Mouse (Mus musculus) liver, embryonic 11.5 days (tissue): ENCODE data around the gene Nptx2. TPM values are rescaled to one million over a fixed set of nuclear protein-coding genes. Genes with fewer than 3 reads are reported as not detected.

ENCODE experiments used
- ATAC-seq: fragments of 200-750 bp; cut with Nextera tagmentation; replicated peaks from 2 replicates; pipeline ENCODE4 v1.8.0; 2017; ENCODE audit warnings: moderate number of reproducible peaks, mild to moderate bottlenecking, moderate TSS enrichment, moderate library complexity; ENCODE audit not compliant: low FRiP score
- DNase-seq: peaks from one replicate; pipeline ENCODE4 v3.0.0-alpha.2; 2017; ENCODE audit warnings: low spot score
- H3K27ac ChIP-seq: fragments of 300-500 bp; sonication (generic); 2 replicates; pipeline ENCODE4 v1.5.1; 2014; ENCODE audit warnings: mild to moderate bottlenecking, low read depth, low read length, control low read depth
- H3K27me3 ChIP-seq: fragments of 300-500 bp; sonication (generic); replicated peaks from 2 replicates; pipeline ENCODE4 v1.6.1; 2014; ENCODE audit warnings: low read length, mixed read lengths; ENCODE audit not compliant: control insufficient read depth, insufficient read depth
- H3K36me3 ChIP-seq: fragments of 300-500 bp; sonication (generic); 2 replicates; pipeline ENCODE4 v1.6.1; 2014; ENCODE audit warnings: mild to moderate bottlenecking, low read length, moderate library complexity, mixed read lengths; ENCODE audit not compliant: control insufficient read depth, insufficient read depth
- H3K4me1 ChIP-seq: fragments of 300-500 bp; sonication (generic); replicated peaks from 2 replicates; pipeline ENCODE4 v1.6.1; 2014; ENCODE audit warnings: low read length, mixed read lengths; ENCODE audit not compliant: control insufficient read depth, insufficient read depth
- H3K4me2 ChIP-seq: fragments of 300-500 bp; sonication (generic); 2 replicates; pipeline ENCODE4 v1.6.1; 2014; ENCODE audit warnings: mild to moderate bottlenecking, control low read depth, moderate library complexity
- H3K4me3 ChIP-seq: fragments of 300-500 bp; sonication (generic); 2 replicates; pipeline ENCODE4 v1.5.1; 2014; ENCODE audit warnings: low read depth, low read length, control low read depth
- H3K9ac ChIP-seq: fragments of 300-500 bp; sonication (generic); 2 replicates; pipeline ENCODE4 v1.6.1; 2014; ENCODE audit warnings: low read depth, low read length, control low read depth
- H3K9me3 ChIP-seq: fragments of 300-500 bp; sonication (generic); 2 replicates; pipeline ENCODE4 v1.6.1; 2016; ENCODE audit warnings: low read length, inconsistent platforms, mixed read lengths; ENCODE audit not compliant: control insufficient read depth
- WGBS: fragments of 180-500 bp; shearing (Covaris S2); extraction: QIAGEN DNeasy Blood & Tissue Kit; methylation state at CpG from one replicate; pipeline ENCODE4 v1.1.7; 2014; 5-methylcytosine and 5-hydroxymethylcytosine counted together
- polyA plus RNA-seq: library from polyadenylated mRNA; unstranded; fragments of >200 nt; fragmentation: Nextera tagmentation; extraction: Ambion mirVana; gene quantifications from 2 replicates; pipeline ENCODE4 v1.2.1, GENCODE M21; 2014

The Nptx2 gene
- 0.07 TPM in 1 of 2 replicates, not detected in the other for polyA plus RNA-seq

GRCm38 (mm10) chr5:144545653-144546422, at the start of gene Nptx2:
TSS of gene Nptx2 (plus strand) at chr5:144545902.
- peak; percentile 87 for ATAC-seq
- Histone ChIP-seq H3K4me1 (no peaks in the 10 kb centered on the region), H3K36me3 (no peaks in the 10 kb centered on the region), H3K4me2 (peak within 1 kb of the TSS; percentile 55), H3K9me3 (no peaks in the 10 kb centered on the region), H3K9ac (no peak within 1 kb of the TSS), H3K27ac (no peak within 1 kb of the TSS), H3K27me3 (peaks cover 54% of the 10 kb centered on the region), H3K4me3 (peak within 1 kb of the TSS; percentile 28)
- DNase-seq = peak; percentile 60
- 5% methylated on average over 97 of the region's 99 CpGs for WGBS

GRCm38 (mm10) chr5:144496481-144496880, 49.2 kb upstream of the Nptx2 start:
- H3K27me3 ChIP-seq = no peaks in the 10 kb centered on the region
- no peaks in the 10 kb centered on the region for H3K36me3 ChIP-seq
- no peak for DNase-seq
- H3K4me1 ChIP-seq = no peaks in the 10 kb centered on the region
- no peak overlapping the region for H3K27ac ChIP-seq
- no peak overlapping the region for H3K4me3 ChIP-seq
- no peak overlapping the region for H3K4me2 ChIP-seq
- no peaks in the 10 kb centered on the region for H3K9me3 ChIP-seq
- ATAC-seq = no peak
- WGBS = 81% methylated on average over 7 of the region's 7 CpGs
- H3K9ac ChIP-seq = no peak overlapping the region

GRCm38 (mm10) chr5:144504239-144504638, 41.5 kb upstream of the Nptx2 start:
- no peak for DNase-seq
- ATAC-seq = no peak
- Histone ChIP-seq H3K4me2 (no peak overlapping the region), H3K27me3 (no peaks in the 10 kb centered on the region), H3K4me1 (no peaks in the 10 kb centered on the region), H3K4me3 (no peak overlapping the region), H3K27ac (no peak overlapping the region), H3K9ac (no peak overlapping the region), H3K9me3 (0 out of 2 replicates have a peak, but pooled peaks cover 2% of the 10 kb centered on the region), H3K36me3 (no peaks in the 10 kb centered on the region)
- 87% methylated on average over 10 of the region's 10 CpGs for WGBS

GRCm38 (mm10) chr5:144505731-144506130, 40.0 kb upstream of the Nptx2 start:
- Histone ChIP-seq H3K9me3 (0 out of 2 replicates have a peak, but pooled peaks cover 2% of the 10 kb centered on the region), H3K4me2 (no peak overlapping the region), H3K4me1 (no peaks in the 10 kb centered on the region), H3K27me3 (no peaks in the 10 kb centered on the region), H3K9ac (no peak overlapping the region), H3K36me3 (no peaks in the 10 kb centered on the region), H3K4me3 (no peak overlapping the region), H3K27ac (no peak overlapping the region)
- ATAC-seq (no peak), DNase-seq (no peak)
- WGBS = 76% methylated on average over 2 of the region's 2 CpGs

GRCm38 (mm10) chr5:144506156-144506555, 39.5 kb upstream of the Nptx2 start:
- H3K27ac ChIP-seq = no peak overlapping the region
- DNase-seq (no peak), ATAC-seq (no peak)
- H3K36me3 ChIP-seq = no peaks in the 10 kb centered on the region
- 64% methylated on average over 4 of the region's 4 CpGs for WGBS
- H3K4me2 ChIP-seq = no peak overlapping the region
- H3K27me3 ChIP-seq = no peaks in the 10 kb centered on the region
- H3K4me3 ChIP-seq = no peak overlapping the region
- no peaks in the 10 kb centered on the region for H3K4me1 ChIP-seq
- 0 out of 2 replicates have a peak, but pooled peaks cover 2% of the 10 kb centered on the region for H3K9me3 ChIP-seq
- no peak overlapping the region for H3K9ac ChIP-seq

- H3K4me3 ChIP-seq = no peak overlapping the region
- no peak overlapping the region for H3K4me2 ChIP-seq
- no peak overlapping the region for H3K9ac ChIP-seq
- no peaks in the 10 kb centered on the region for H3K4me1 ChIP-seq
- H3K9me3 ChIP-seq = 0 out of 2 replicates have a peak, but pooled peaks cover 2% of the 10 kb centered on the region
- DNase-seq = no peak
- ATAC-seq = no peak
- H3K27ac ChIP-seq = no peak overlapping the region
- H3K36me3 ChIP-seq = no peaks in the 10 kb centered on the region
- no peaks in the 10 kb centered on the region for H3K27me3 ChIP-seq
- 22% methylated on average over 26 of the region's 26 CpGs for WGBS
These were observed 38.8 kb upstream of the Nptx2 start for GRCm38 (mm10) chr5:144506689-144507552.

- DNase-seq (no peak), ATAC-seq (no peak)
- H3K4me1 ChIP-seq = no peaks in the 10 kb centered on the region
- H3K9me3 ChIP-seq = 0 out of 2 replicates have a peak, but pooled peaks cover 2% of the 10 kb centered on the region
- H3K4me3 ChIP-seq = no peak overlapping the region
- no peaks in the 10 kb centered on the region for H3K36me3 ChIP-seq
- H3K27ac ChIP-seq = no peak overlapping the region
- H3K27me3 ChIP-seq = no peaks in the 10 kb centered on the region
- H3K4me2 ChIP-seq = no peak overlapping the region
- no peak overlapping the region for H3K9ac ChIP-seq
- WGBS = 63% methylated on average over 7 of the region's 7 CpGs
These were observed 36.3 kb upstream of the Nptx2 start for GRCm38 (mm10) chr5:144509431-144509830.

- no peak overlapping the region for H3K9ac ChIP-seq
- no peak for ATAC-seq
- H3K27me3 ChIP-seq = no peaks in the 10 kb centered on the region
- H3K27ac ChIP-seq = no peak overlapping the region
- H3K4me2 ChIP-seq = no peak overlapping the region
- no peaks in the 10 kb centered on the region for H3K36me3 ChIP-seq
- H3K4me1 ChIP-seq = no peaks in the 10 kb centered on the region
- 52% methylated on average over 6 of the region's 6 CpGs for WGBS
- H3K4me3 ChIP-seq = no peak overlapping the region
- DNase-seq = no peak
- H3K9me3 ChIP-seq = no peaks in the 10 kb centered on the region
These were observed 31.0 kb upstream of the Nptx2 start for GRCm38 (mm10) chr5:144514738-144515137.
